Mouse (Mus musculus) frontal cortex, adult 2 months (tissue): ENCODE results near the gene Slc4a5. TPM values are rescaled to one million over a fixed set of nuclear protein-coding genes. Genes with fewer than 3 reads are reported as not detected.

Experiments
- DNase-seq, 2 experiments: peaks; one replicate each; pipeline ENCODE4 v3.0.0; 2022; ENCODE audit warnings: low spot score in 1 of 2; ENCODE audit errors: extremely low spot score in 1 of 2
- polyA plus RNA-seq: library from polyadenylated mRNA; depleted of rRNA; stranded (reverse); fragments of >200 nt; gene quantifications from 2 replicates; pipeline ENCODE4 v1.2.3, GENCODE M21; 2012; rRNA removed

Gene Slc4a5
- polyA plus RNA-seq, 1 experiment, result 0.04 TPM

- no peak for DNase-seq
Observed at GRCm38 (mm10) chr6:83347916-83348315, 128.3 kb downstream of the Slc4a5 start.

- DNase-seq, result no peak
Observed at GRCm38 (mm10) chr6:83348873-83349272, 129.2 kb downstream of the Slc4a5 start, which contains the start of gene Bola3. Gene Bola3 (plus strand): TSS chr6:83349147.

GRCm38 (mm10) chr6:83349274-83349958 is 129.8 kb downstream of the Slc4a5 start:
- peak; percentile 55 to 92 for DNase-seq

- no peak for DNase-seq
Observed at GRCm38 (mm10) chr6:83350172-83350571, 130.5 kb downstream of the Slc4a5 start.

- no peak for DNase-seq
Observed at GRCm38 (mm10) chr6:83350851-83351405, 131.3 kb downstream of the Slc4a5 start.

GRCm38 (mm10) chr6:83351490-83352160 is 132.0 kb downstream of the Slc4a5 start:
- DNase-seq, result no peak

GRCm38 (mm10) chr6:83352666-83353410 is 133.2 kb downstream of the Slc4a5 start:
- peak in 1 of 2 experiments; percentile 47 for DNase-seq

Other genes starting within 250 kb of the Slc4a5 start
- gene Dok1, start 186.4 kb upstream of the Slc4a5 start, polyA plus RNA-seq, result 1.7 and 2.4 TPM in 2 replicates
- 6.4 and 6.6 TPM in 2 replicates for gene Loxl3, start 185.7 kb upstream of the Slc4a5 start, polyA plus RNA-seq
- gene Aup1, start 165.3 kb upstream of the Slc4a5 start, polyA plus RNA-seq, result 220 and 253 TPM in 2 replicates
- 58.8 and 63.7 TPM in 2 replicates for gene Htra2, start 164.6 kb upstream of the Slc4a5 start, polyA plus RNA-seq
- 0.76 and 0.97 TPM in 2 replicates for gene Dqx1, start 162.0 kb upstream of the Slc4a5 start, polyA plus RNA-seq
- not detected in 2 replicates for gene Tlx2, start 149.5 kb upstream of the Slc4a5 start, polyA plus RNA-seq
- gene Pcgf1, start 142.0 kb upstream of the Slc4a5 start, polyA plus RNA-seq, result 40.1 and 40.5 TPM in 2 replicates
- gene Lbx2, start 133.5 kb upstream of the Slc4a5 start, polyA plus RNA-seq, result 0.36 and 0.66 TPM in 2 replicates
- 6.3 and 11.1 TPM in 2 replicates for gene Ccdc142, start 118.2 kb upstream of the Slc4a5 start, polyA plus RNA-seq
- 8.5 and 11.2 TPM in 2 replicates for gene Gm42688, start 118.2 kb upstream of the Slc4a5 start, polyA plus RNA-seq
- gene Mrpl53, start 110.8 kb upstream of the Slc4a5 start, polyA plus RNA-seq, result 96.4 and 109 TPM in 2 replicates
- 30.6 and 31.6 TPM in 2 replicates for gene Mogs, start 104.3 kb upstream of the Slc4a5 start, polyA plus RNA-seq
- gene Wbp1, start 98.3 kb upstream of the Slc4a5 start, polyA plus RNA-seq, result 95.9 and 107 TPM in 2 replicates
- gene Ino80b, start 94.4 kb upstream of the Slc4a5 start, polyA plus RNA-seq, result 24.6 and 31.4 TPM in 2 replicates
- gene Rtkn, start 84.4 kb upstream of the Slc4a5 start, polyA plus RNA-seq, result 101 and 119 TPM in 2 replicates
- 26.6 and 27.7 TPM in 2 replicates for gene Wdr54, start 63.4 kb upstream of the Slc4a5 start, polyA plus RNA-seq
- 28.6 TPM in 2 replicates for gene 1700003E16Rik, start 63.4 kb upstream of the Slc4a5 start, polyA plus RNA-seq
- gene Dctn1, start 53.9 kb upstream of the Slc4a5 start, polyA plus RNA-seq, result 344 and 369 TPM in 2 replicates
- 6.3 and 6.9 TPM in 2 replicates for gene Mthfd2, start 106.1 kb downstream of the Slc4a5 start, polyA plus RNA-seq
- 16.3 and 19.2 TPM in 2 replicates for gene Mob1a, start 106.2 kb downstream of the Slc4a5 start, polyA plus RNA-seq
- gene Bola3, start 129.3 kb downstream of the Slc4a5 start, polyA plus RNA-seq, result 41.8 and 73.9 TPM in 2 replicates
- gene Tet3, start 239.3 kb downstream of the Slc4a5 start, polyA plus RNA-seq, result 18.9 and 19.6 TPM in 2 replicates